Mouse (Mus musculus): ENCODE data around the gene Nkd1.

The Nkd1 gene

GRCm38 (mm10) chr8:88520985-88521527, at the start of gene Nkd1:
Gene Nkd1 (plus strand): TSS chr8:88521354.
- in situ Hi-C loops (cut with MboI, MseI), result loop anchor here in 1 of 2 experiments (5.0 to 10.0 kb wide), 2 partner anchors 101 to 234 kb away; no protein-coding TSS in a partner anchor

- in situ Hi-C loops (cut with MboI, MseI), result no loop called here
Measured at GRCm38 (mm10) chr8:88481290-88481689, 39.9 kb upstream of the Nkd1 start.

- in situ Hi-C loops (cut with MboI, MseI), result no loop called here
Measured at GRCm38 (mm10) chr8:88488391-88488829, 32.7 kb upstream of the Nkd1 start.

- in situ Hi-C loops (cut with MboI, MseI), result no loop called here
Measured at GRCm38 (mm10) chr8:88494076-88494475, 27.1 kb upstream of the Nkd1 start.

GRCm38 (mm10) chr8:88495071-88495805, 25.9 kb upstream of the Nkd1 start:
- in situ Hi-C loops (cut with MboI, MseI), result no loop called here

GRCm38 (mm10) chr8:88502143-88502542, 19.0 kb upstream of the Nkd1 start:
- in situ Hi-C loops (cut with MboI, MseI), result no loop called here

GRCm38 (mm10) chr8:88506981-88507380, 14.2 kb upstream of the Nkd1 start:
- in situ Hi-C loops (cut with MboI, MseI), result no loop called here

- in situ Hi-C loops (cut with MboI, MseI), result no loop called here
Measured at GRCm38 (mm10) chr8:88511061-88511460, 10.1 kb upstream of the Nkd1 start.

GRCm38 (mm10) chr8:88512094-88512794, 8.9 kb upstream of the Nkd1 start:
- in situ Hi-C loops (cut with MboI, MseI), result no loop called here

GRCm38 (mm10) chr8:88518047-88518446, 3.1 kb upstream of the Nkd1 start:
- in situ Hi-C loops (cut with MboI, MseI), result no loop called here

GRCm38 (mm10) chr8:88520381-88520780, 773 bp upstream of the Nkd1 start:
- in situ Hi-C loops (cut with MboI, MseI), result loop anchor here in 1 of 2 experiments (5.0 to 10.0 kb wide), 2 partner anchors 102 to 234 kb away; no protein-coding TSS in a partner anchor

- in situ Hi-C loops (cut with MboI, MseI), result loop anchor here in 1 of 2 experiments (5.0 to 10.0 kb wide), 2 partner anchors 101 to 233 kb away; no protein-coding TSS in a partner anchor
Measured at GRCm38 (mm10) chr8:88521541-88522414, 624 bp downstream of the Nkd1 start.

GRCm38 (mm10) chr8:88522433-88523030, 1.4 kb downstream of the Nkd1 start:
- in situ Hi-C loops (cut with MboI, MseI), result loop anchor here in 1 of 2 experiments (5.0 to 10.0 kb wide), 2 partner anchors 100 to 232 kb away; no protein-coding TSS in a partner anchor

GRCm38 (mm10) chr8:88523621-88524020, 2.5 kb downstream of the Nkd1 start:
- in situ Hi-C loops (cut with MboI, MseI), result loop anchor here in 1 of 2 experiments (5.0 to 10.0 kb wide), 2 partner anchors 99 to 231 kb away; no protein-coding TSS in a partner anchor

- in situ Hi-C loops (cut with MboI, MseI), result loop anchor here in 1 of 2 experiments (5.0 to 10.0 kb wide), 2 partner anchors 98 to 231 kb away; no protein-coding TSS in a partner anchor
Measured at GRCm38 (mm10) chr8:88524132-88524531, 3.0 kb downstream of the Nkd1 start.

- in situ Hi-C loops (cut with MboI, MseI), result loop anchor here (5.0 to 10.0 kb wide), 3 partner anchors 97 to 232 kb away; no protein-coding TSS in a partner anchor
Measured at GRCm38 (mm10) chr8:88524851-88525250, 3.7 kb downstream of the Nkd1 start.

GRCm38 (mm10) chr8:88526296-88526695, 5.1 kb downstream of the Nkd1 start:
- in situ Hi-C loops (cut with MboI, MseI), result loop anchor here (5.0 to 10.0 kb wide), 2 partner anchors 229 to 231 kb away; no protein-coding TSS in a partner anchor

- in situ Hi-C loops (cut with MboI, MseI), result loop anchor here (5.0 to 10.0 kb wide), 2 partner anchors 227 to 229 kb away; no protein-coding TSS in a partner anchor
Measured at GRCm38 (mm10) chr8:88528186-88528585, 7.0 kb downstream of the Nkd1 start.

- in situ Hi-C loops (cut with MboI, MseI), result loop anchor here (5.0 to 10.0 kb wide), 3 partner anchors 225 to 1915 kb away; no protein-coding TSS in a partner anchor
Measured at GRCm38 (mm10) chr8:88529798-88530197, 8.6 kb downstream of the Nkd1 start.

- in situ Hi-C loops (cut with MboI, MseI), result loop anchor here in 1 of 2 experiments (10.0 kb wide), 1 partner anchor 1922 kb away; no protein-coding TSS in a partner anchor
Measured at GRCm38 (mm10) chr8:88537081-88537480, 15.9 kb downstream of the Nkd1 start.
